ENCODE assay signal across 8 mouse cellular contexts in genomic region chr11:21239763-21240509, GRCm38 (mm10). TPM values are rescaled to one million over a fixed set of nuclear protein-coding genes. Genes with fewer than 3 reads are reported as not detected.
DNase-seq lines count a peak whose midpoint lies in the region; ATAC-seq lines count a peak whose summit lies in the region.

No protein-coding gene starts in this region.

- no peaks in the 10 kb centered on the region for H3K27me3 ChIP-seq in neural tube, embryonic 11.5 days (ENCODE audit: control insufficient read depth, insufficient read depth, low read length)
- no peaks in the 10 kb centered on the region for H3K27me3 ChIP-seq in limb, embryonic 13.5 days
- H3K27me3 ChIP-seq in stomach, embryonic 14.5 days (ENCODE audit: control insufficient read depth, insufficient read depth, low read length), result no peaks in the 10 kb centered on the region

- peak overlapping the region; percentile 61 for H3K4me2 ChIP-seq in neural tube, embryonic 11.5 days (ENCODE audit: low read depth)
- peak overlapping the region; percentile 70 for H3K4me2 ChIP-seq in limb, embryonic 13.5 days (replicated peaks)
- H3K4me2 ChIP-seq in stomach, embryonic 14.5 days (replicated peaks; ENCODE audit: low read depth, low read length), result peak overlapping the region; percentile 63

- peak overlapping the region; percentile 98 for H3K9ac ChIP-seq in neural tube, embryonic 11.5 days (ENCODE audit: low read length)
- peak overlapping the region; percentile 99 for H3K9ac ChIP-seq in limb, embryonic 13.5 days
- peak overlapping the region; percentile 98 for H3K9ac ChIP-seq in stomach, embryonic 14.5 days (replicated peaks; ENCODE audit: low read depth, low read length)

- H3K4me3 ChIP-seq in neural tube, embryonic 11.5 days (ENCODE audit: low read depth, low read length), result peak overlapping the region; percentile 95
- peak overlapping the region; percentile 88 for H3K4me3 ChIP-seq in limb, embryonic 13.5 days
- H3K4me3 ChIP-seq in stomach, embryonic 14.5 days (ENCODE audit: low read depth, low read length), result peak overlapping the region; percentile 89

- no peaks in the 10 kb centered on the region for H3K36me3 ChIP-seq in neural tube, embryonic 11.5 days (ENCODE audit: control insufficient read depth, insufficient read depth, low read length)
- H3K36me3 ChIP-seq in limb, embryonic 13.5 days, result no peaks in the 10 kb centered on the region
- H3K36me3 ChIP-seq in stomach, embryonic 14.5 days (ENCODE audit: control insufficient read depth, insufficient read depth, low read length), result no peaks in the 10 kb centered on the region

- DNase-seq in neural tube, embryonic 11.5 days (ENCODE audit: low spot score), result no peak
- no peak for DNase-seq in neural tube, embryonic 10.5 days (ENCODE audit: extremely low spot score, low spot score)
- DNase-seq in right cerebral cortex, postnatal 14 days, result no peak
- no peak for DNase-seq in kidney, postnatal 14 days

- no peak for ATAC-seq in neural tube, embryonic 11.5 days (ENCODE audit: insufficient read depth, low FRiP score, low TSS enrichment)
- ATAC-seq in erythroblast, adult 5-6 weeks (replicated peaks; ENCODE audit: low FRiP score, poor library complexity, severe bottlenecking), result peak; percentile 55
- 0 out of 2 replicates have a peak, but pooled peaks have one; percentile 1 for ATAC-seq in limb, embryonic 13.5 days (ENCODE audit: low FRiP score, low read depth)
- ATAC-seq in stomach, embryonic 14.5 days (ENCODE audit: insufficient number of reproducible peaks, insufficient read depth, low FRiP score, low read depth), result no peak
- no peak for ATAC-seq in activated CD4-positive, CD25-positive, alpha-beta regulatory T cell, adult 4 months

- 0 out of 2 replicates have a peak, but pooled peaks cover 3% of the 10 kb centered on the region for H3K4me1 ChIP-seq in neural tube, embryonic 11.5 days (ENCODE audit: control insufficient read depth, insufficient read depth, low read length)
- peaks cover 12% of the 10 kb centered on the region for H3K4me1 ChIP-seq in limb, embryonic 13.5 days
- H3K4me1 ChIP-seq in stomach, embryonic 14.5 days (ENCODE audit: control insufficient read depth, insufficient read depth, low read length), result peaks cover 10% of the 10 kb centered on the region

- 35% methylated on average over 7 of the region's 7 CpGs for WGBS in neural tube, embryonic 11.5 days
- 24% methylated on average over 7 of the region's 7 CpGs for WGBS in limb, embryonic 13.5 days
- 24% methylated on average over 7 of the region's 7 CpGs for WGBS in stomach, embryonic 14.5 days

- peak overlapping the region; percentile 97 for H3K27ac ChIP-seq in neural tube, embryonic 11.5 days (ENCODE audit: low read depth, low read length)
- H3K27ac ChIP-seq in limb, embryonic 13.5 days, result peak overlapping the region; percentile 98; the same call in 1 of the 2 replicates
- H3K27ac ChIP-seq in stomach, embryonic 14.5 days (ENCODE audit: low read length), result peak overlapping the region; percentile 95

- no peaks in the 10 kb centered on the region for H3K9me3 ChIP-seq in neural tube, embryonic 11.5 days (ENCODE audit: control insufficient read depth, low read length)
- no peaks in the 10 kb centered on the region for H3K9me3 ChIP-seq in limb, embryonic 13.5 days
- H3K9me3 ChIP-seq in stomach, embryonic 14.5 days (ENCODE audit: control insufficient read depth, low read depth, low read length), result no peaks in the 10 kb centered on the region

RNA-seq across cellular contexts. Expression of gene Vps54, which starts 0.9 kb away (rescaled TPM):
- polyA plus RNA-seq in neural tube, embryonic 11.5 days (2014; fragmentation: Nextera tagmentation; extraction: Ambion mirVana), result 13.2 and 14.8 TPM in 2 replicates
- 18.0 and 22.7 TPM in 2 replicates for total RNA-seq in erythroblast, adult 5-6 weeks (2015; ENCODE audit: low replicate concordance)
- 19.5 and 23.4 TPM in 2 replicates for total RNA-seq in erythroblast, adult 5-6 weeks (2017; ENCODE audit: low replicate concordance)
- polyA plus RNA-seq in limb, embryonic 13.5 days (2015; fragmentation: Nextera tagmentation; extraction: Ambion mirVana), result 13.1 and 14.0 TPM in 2 replicates
- polyA plus RNA-seq in stomach, embryonic 14.5 days (2014; fragmentation: Nextera tagmentation; extraction: Ambion mirVana), result 17.0 and 17.1 TPM in 2 replicates
- polyA plus RNA-seq in activated CD4-positive, CD25-positive, alpha-beta regulatory T cell, adult 4 months (2017; shearing (Covaris generic)), result 10 to 100 TPM; 59.6 to 76.9 TPM

Comparison
In these comparisons a context has a peak if more than half of its experiments do, and no peak if none do; other contexts are left out.
1. ATAC-seq: peak in erythroblast, adult 5-6 weeks (single experiment) and limb, embryonic 13.5 days (single experiment); none in neural tube, embryonic 11.5 days (single experiment), stomach, embryonic 14.5 days (single experiment) and activated CD4-positive, CD25-positive, alpha-beta regulatory T cell, adult 4 months (single experiment).
2. Peak in every context shown above with its lines, with median percentiles within 50 percentile points of each other: H3K27ac ChIP-seq, H3K4me2 ChIP-seq, H3K4me3 ChIP-seq and H3K9ac ChIP-seq.